Mouse (Mus musculus) heart, postnatal 25 days (tissue): ENCODE data around the gene Bloc1s1. TPM values are rescaled to one million over a fixed set of nuclear protein-coding genes. Genes with fewer than 3 reads are reported as not detected.

Experiments
- DNase-seq: peaks from one replicate; pipeline ENCODE4 v3.0.0; 2022; ENCODE audit warnings: low spot score
- intact Hi-C: fragments of 180-260 bp; cut with DNase I; formaldehyde crosslinking; loops from one replicate; pipeline ENCODE4 v1.15.1; 2025
- total RNA-seq, 2 experiments: library from RNA; stranded (reverse); gene quantifications; 2 replicates each; pipeline ENCODE4 v1.2.3; 2021

Bloc1s1 gene
- total RNA-seq, result 100 to 1,000 TPM; 183 to 185 TPM

DNA sequence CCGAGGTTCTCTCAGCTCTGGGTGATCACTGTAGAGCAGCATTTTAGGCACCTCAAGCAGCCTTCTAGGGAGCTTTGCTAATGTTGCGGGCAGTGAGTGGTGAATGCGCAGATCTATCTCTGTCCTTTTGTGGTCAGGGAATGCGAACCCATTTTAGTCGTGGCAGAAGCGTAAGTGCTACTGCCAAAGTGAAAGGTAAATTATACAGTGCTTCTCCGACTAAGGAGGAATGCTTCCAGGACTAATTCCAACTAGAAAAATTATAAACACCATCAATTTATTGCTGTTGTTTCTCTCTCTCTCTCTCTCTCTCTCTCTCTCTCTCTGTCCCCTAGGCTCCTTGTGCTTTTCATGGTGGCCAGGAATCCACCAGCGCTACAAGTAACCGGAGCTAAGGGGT lies at the start of gene Bloc1s1:
TSS of gene Bloc1s1 (minus strand) at position 101 of the 400 bp plus-strand sequence.
- intact Hi-C loops, result loop anchor here (2.0 kb wide), 1 partner anchor 15 kb away; no protein-coding TSS in a partner anchor

DNA sequence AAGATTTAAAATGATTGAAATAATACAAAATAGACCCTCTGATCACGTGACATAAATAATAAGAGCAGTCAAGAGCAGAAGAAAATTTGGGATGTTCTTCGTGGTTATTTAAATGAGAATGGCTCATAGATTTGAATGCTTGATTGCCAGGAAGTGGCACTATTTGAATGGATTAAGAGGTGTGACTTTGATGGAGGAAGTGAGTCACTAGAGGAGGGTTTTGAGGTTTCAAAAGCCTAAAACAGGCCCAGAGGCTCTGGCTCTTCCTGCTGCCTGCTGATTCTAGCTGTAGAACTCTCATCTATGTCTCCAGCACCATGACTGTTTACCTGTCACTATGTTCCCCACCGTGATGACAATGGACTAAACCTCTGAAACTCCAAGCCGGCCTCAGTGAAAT lies 49.0 kb upstream of the Bloc1s1 start:
- intact Hi-C loops, result loop anchor here (10.0 kb wide), 1 partner anchor 128 kb away; no protein-coding TSS in a partner anchor
- no peak for DNase-seq

More for the DNA sequence above, at the start of gene Bloc1s1:
- DNase-seq, result no peak

DNA sequence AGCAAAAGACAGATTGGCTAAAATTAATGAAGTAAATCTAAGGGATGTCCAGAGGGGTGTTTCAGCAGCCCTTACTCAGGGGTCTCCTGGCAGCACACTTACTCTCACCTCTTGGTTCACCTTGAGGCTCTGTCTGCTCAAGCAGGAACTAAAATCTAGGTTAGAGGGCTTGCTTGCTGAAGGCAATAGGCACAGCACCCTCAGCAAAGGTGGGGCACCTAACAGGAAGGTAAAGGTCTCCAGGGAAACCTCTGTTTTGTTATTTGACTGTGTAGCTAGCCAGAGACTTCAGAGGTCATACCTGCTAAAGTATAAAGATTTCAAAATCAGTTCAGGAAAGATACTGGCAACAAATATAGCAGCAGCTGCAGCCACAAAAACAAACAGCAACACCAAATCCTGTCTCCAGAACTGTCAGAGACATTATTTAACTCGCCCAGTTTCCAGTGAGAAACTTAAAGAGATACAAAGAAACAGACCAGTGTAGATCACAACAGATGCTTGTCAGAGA lies 47.0 kb upstream of the Bloc1s1 start:
- intact Hi-C loops, result loop anchor here (10.0 kb wide), 1 partner anchor 126 kb away; no protein-coding TSS in a partner anchor
- DNase-seq, result no peak

DNA sequence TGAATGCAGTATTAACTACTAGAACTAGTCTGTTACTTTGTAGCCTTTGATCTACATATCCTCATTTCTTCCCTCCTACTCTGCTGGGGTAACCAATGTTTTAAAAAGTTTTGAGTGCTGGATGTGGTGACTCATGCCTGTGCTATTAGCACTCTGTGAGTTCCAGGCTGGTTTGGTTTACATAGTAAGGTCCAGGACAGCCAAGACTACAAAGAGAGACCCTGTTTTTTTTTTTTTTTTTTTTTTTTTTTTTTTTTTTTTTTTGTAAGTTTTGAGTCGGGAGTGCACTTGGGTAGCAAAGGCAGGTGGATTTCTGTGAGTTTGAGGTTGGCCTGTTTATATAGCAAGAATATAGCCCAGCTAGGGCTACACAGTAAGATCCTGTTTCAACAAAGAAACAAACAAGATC lies 44.5 kb upstream of the Bloc1s1 start:
- no peak for DNase-seq
- intact Hi-C loops, result no loop called here

DNA sequence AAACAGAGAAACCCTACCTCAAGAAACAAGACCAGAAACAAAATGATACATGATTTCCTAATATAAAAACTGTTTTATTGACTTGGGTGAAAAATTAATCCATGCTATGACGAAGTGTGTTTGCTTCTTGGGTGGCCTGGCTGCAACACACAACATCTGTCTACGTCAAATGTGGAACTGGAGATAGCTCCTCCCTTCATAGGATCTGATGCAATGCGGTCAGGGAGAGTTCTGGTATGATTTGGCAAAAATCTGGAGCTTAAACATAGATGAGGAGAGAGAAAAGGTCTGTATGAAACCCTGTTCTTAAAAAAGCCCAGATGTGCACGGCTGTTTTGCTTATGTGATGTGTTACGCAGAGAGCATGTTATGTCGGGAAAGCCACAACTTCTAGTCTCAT lies 42.0 kb upstream of the Bloc1s1 start:
- intact Hi-C loops, result no loop called here
- DNase-seq, result no peak

DNA sequence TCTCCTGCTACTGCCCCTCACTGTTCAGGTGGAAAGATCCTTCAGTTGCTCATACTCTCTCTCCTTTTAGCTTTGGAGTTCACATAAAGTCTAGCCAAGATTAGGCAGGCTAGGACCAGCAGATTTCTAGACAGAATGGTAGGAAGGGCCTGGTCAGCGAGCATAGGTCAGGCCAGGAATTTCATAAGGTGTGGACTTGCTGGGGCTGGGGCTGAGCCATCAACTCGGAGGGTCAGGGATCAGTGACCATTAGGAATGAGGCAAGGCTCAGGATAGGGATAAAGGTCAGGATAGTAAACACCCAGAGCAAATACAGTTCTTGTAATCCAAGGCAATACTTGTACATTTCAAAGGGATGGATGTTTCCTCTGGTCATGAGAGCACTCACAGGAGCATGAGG lies 41.1 kb upstream of the Bloc1s1 start:
- DNase-seq, result no peak
- intact Hi-C loops, result no loop called here

DNA sequence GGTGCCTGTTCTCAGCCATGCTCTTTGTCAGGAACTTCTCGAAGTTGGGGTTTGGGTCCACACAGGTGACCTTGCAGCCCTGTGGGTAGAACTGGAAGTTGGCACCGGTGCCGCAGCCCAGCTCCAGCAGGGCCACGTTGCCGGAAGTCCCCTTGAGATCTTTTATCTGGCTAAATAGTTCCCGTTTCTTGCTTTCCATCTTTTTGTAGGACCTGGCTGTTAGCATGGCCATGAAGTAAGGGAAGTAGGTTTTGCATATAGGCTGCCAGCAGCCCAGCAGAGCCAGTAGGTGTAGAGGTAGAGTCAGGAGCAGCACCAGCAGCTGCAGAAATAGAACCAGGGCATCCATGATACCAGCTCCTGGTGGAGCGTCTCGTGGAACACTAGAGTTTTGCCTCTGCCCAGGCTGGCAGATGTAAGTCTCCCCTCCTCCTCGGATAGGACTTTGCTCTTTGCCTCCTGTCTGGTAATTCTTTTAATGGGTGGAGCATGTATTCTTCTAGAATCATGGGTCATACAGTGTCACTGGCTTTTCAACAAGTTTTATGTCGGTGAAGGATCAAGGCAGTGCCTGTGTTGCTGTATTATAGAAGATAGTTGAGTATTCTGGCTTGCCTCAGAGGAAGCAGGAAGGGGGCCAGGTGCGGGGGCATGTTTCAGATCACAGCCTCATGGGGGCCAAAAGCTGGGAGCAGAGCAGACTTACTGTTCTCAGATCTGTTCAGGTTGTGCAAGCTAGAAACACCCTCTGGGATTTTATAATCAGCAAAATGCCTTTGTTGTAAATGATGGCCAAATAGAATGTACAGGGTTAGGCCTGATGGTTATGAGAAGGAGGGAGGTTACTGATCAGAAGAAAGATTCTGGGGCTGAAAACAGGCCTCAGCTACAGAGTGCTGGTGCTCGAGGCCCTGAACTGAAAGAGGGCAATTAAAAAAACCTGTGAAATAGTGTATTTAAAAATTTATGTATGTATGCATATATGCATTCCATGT lies 37.1 kb upstream of the Bloc1s1 start, which contains the start of gene Mettl7b:
TSS of gene Mettl7b (minus strand) at position 399 of the 995 bp plus-strand sequence.
- intact Hi-C loops, result no loop called here
- no peak for DNase-seq

DNA sequence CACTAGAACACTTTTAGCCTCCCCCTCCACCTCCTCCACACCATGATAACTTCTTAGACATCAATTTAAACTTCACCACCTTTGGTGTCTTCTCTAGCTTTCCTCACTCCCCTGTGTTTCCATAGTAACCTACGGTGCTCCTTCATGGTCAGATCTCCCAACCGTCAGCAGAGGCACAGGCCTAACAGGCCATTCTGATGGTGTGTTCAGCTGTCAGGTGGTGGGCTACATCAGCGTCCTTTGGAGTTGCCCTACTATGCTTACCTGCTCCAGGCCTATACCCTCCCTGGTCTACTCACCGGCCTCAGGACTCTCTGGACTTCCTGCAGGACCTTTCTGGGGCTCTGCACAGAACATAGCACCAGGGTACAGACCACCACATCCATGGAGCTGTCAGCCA lies 36.3 kb upstream of the Bloc1s1 start:
- DNase-seq, result no peak
- intact Hi-C loops, result no loop called here

DNA sequence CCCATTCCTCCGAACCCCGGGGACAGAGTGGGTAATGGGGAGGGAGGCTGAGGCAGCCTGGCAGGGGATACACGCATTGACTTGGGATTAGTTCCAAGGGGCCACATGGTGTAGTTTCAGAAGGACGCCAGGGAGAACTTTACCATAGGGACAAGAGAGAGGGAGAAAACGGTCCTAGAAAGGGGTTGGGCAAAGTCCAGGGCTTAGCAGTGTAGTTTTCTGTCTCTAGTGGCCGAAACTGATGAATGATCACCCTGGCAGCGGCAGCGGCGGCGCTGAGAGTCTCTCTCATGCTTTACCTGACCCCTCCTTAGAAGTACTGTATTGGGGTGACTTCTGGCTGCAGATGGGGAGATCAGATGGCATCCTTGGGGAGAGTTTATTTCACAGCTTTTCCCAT lies 34.5 kb upstream of the Bloc1s1 start:
- DNase-seq, result no peak
- intact Hi-C loops, result no loop called here

DNA sequence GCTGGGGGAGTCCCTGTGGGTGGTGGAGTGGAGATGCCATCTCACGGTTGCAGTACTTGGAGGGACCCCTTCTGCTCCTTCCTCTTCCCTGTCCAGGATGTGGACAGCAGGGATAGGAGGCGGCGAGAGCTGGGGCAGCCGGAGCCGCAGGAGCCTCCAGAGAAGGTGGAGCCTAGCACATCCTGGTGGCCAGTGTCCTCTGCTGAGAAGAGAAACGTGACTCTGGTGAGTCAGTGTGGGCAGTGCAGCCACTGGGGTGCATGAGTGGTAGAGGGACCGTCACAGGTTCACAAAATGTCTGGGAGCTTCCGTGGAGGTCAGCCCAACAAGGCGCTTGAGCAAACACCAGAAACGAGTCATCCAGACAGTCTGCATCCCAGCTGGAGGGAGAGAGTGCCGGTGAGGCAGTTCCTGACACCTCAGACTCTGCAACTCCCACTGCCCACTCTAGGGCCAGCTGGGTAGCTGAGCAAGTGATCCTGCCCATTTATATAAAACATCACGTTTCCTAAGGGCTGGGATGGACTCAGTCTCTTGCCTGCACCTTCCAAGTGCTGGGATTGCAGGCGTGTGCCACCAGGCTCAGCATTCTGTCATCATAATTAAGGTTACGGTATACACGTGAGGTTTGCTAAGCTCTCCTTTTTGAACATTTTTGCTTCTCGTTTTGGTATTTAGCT lies 26.5 kb upstream of the Bloc1s1 start:
- no peak for DNase-seq
- intact Hi-C loops, result no loop called here

DNA sequence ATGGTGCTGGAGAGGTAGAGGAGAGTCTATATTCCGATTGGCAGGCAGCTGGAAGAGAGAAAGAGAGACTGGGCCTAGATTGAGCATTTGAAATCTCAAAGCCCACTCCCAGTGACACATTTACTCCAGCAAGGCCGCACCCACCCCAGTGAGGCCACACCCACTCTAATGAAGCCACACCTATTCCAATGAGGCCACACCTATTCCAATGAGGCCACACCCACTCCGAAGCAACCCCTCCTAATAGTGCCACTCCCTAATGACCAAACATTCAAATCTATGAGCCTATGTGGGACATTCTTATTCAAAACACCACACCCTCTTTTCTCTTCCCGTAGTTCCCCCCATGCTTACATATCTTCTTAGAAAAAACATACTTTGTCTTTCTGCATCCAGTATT lies 23.7 kb upstream of the Bloc1s1 start:
- no peak for DNase-seq

DNA sequence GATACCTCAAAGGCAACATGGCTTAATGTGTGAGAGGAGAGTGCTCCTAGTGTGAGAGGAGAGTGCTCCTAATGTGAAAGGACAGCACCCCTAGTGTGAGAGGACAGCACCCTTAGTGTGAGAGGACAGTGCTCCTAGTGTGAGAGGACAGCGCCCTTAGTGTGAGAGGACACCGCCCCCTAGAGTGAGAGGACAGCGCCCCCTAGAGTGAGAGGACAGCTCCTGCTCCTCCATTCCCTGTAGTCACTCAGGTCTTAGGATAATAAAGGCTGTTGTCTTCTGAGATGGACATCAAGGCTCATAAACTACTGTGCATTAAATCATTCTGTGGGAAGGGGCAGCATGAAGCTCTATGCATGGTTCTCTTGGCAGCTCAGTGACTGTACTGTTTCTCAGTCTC lies 21.8 kb upstream of the Bloc1s1 start:
- DNase-seq, result no peak

More for the DNA sequence above, 23.7 kb upstream of the Bloc1s1 start:
- intact Hi-C loops, result loop anchor here (5.0 kb wide), 1 partner anchor 35 kb away; no protein-coding TSS in a partner anchor

DNA sequence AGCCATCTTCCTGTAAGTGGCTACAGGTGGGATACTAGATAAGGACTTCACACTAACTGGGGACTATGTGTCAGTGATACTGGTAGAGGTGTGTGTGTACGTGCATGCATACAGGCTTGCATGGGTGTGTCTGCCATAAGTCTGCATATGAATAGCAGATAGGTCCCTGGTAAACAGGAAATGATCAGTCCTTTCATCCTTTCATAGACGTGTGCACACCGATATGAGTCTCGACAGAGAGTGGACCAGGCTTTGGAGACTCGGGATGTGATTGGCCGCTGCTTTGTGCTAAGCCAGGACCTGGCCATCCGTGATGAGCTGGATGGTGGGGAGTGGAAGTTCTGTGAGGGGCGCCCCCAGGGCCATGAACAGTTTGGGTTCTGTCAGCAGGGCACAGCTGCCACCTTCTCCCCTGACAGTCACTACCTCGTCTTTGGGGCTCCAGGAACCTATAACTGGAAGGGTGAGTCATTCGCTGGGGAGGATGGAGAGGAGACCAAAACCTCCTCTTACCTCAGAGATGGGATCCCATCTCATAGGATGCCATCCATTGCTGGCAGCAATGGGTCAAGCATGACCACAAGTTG lies 16.7 kb upstream of the Bloc1s1 start:
- DNase-seq, result no peak
- intact Hi-C loops, result no loop called here

More for the DNA sequence above, 21.8 kb upstream of the Bloc1s1 start:
- intact Hi-C loops, result loop anchor here (5.0 kb wide), 1 partner anchor 33 kb away; no protein-coding TSS in a partner anchor

DNA sequence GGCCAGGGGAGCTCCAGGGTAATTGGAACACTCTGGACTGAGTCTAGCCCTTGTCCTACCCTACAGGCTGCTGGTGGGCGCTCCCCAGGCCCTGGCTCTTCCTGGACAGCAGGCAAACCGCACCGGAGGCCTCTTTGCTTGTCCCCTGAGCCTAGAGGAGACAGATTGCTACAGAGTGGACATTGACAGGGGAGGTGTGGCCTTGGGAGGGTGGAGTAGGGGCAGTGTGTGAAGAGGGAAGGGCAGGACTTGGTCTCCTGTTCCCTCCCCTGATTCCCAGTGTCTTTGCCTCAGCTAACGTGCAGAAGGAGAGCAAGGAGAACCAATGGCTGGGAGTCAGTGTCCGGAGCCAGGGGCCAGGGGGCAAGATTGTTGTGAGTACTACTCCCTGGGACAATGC lies 15.1 kb upstream of the Bloc1s1 start:
- DNase-seq, result no peak
- intact Hi-C loops, result loop anchor here (2.0 kb wide), 1 partner anchor 16 kb away; the partner anchor contains the start of gene Rdh5

DNA sequence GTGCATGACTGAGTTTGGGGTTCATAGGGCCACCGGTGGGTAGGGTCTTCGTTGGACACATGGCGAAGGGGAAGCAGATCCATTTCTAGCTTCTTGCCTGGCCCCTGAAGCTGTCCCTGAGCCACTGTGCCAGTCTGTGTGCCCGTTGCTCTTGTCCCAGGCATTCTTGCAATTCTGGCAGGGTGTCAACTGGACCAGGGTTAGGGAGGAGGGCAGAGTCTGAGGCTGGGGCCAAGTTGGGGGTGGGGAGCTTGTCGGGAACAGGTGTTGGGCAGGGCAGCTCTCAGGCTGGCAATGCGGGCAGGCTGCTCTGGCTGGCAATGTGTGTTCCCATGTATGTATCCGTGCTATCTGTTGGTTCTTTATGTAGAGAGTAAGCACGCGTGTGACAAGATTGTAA lies 14.6 kb upstream of the Bloc1s1 start:
- peak; percentile 51 for DNase-seq
- intact Hi-C loops, result loop anchor here (2.0 kb wide), 1 partner anchor 16 kb away; the partner anchor contains the start of gene Rdh5

DNA sequence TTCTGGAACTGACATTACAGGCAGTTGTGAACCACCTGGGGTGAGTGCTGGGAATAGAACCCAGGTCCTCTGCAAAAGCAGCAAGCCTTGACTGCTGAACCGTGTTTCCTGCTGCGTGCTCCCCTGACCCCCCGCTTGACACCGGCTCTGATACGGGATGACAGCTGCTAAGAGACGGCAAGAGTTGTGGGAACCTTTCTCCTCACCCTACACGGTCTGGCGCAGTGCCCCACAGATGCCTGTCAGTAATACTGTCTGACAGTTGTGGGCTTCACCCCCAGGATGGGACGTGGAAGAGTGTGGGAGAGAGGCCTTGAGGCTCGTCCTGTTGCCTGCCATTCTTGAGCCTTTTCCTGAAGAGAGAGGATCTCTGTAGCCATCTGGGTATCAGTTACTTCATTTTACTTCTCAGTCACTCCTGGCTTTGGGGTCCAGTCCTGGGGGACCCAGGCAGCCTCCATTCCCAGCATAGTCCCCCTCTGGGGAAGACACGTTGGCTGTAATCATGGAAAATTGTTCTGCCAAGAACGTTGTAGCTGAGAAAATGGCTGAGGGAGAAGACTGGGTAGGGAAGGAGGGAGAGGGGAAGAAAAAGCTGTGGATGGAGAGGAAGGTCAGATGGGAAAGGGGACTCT lies 14.0 kb upstream of the Bloc1s1 start:
- DNase-seq, result no peak
- intact Hi-C loops, result loop anchor here (2.0 kb wide), 1 partner anchor 15 kb away; the partner anchor contains the start of gene Rdh5

DNA sequence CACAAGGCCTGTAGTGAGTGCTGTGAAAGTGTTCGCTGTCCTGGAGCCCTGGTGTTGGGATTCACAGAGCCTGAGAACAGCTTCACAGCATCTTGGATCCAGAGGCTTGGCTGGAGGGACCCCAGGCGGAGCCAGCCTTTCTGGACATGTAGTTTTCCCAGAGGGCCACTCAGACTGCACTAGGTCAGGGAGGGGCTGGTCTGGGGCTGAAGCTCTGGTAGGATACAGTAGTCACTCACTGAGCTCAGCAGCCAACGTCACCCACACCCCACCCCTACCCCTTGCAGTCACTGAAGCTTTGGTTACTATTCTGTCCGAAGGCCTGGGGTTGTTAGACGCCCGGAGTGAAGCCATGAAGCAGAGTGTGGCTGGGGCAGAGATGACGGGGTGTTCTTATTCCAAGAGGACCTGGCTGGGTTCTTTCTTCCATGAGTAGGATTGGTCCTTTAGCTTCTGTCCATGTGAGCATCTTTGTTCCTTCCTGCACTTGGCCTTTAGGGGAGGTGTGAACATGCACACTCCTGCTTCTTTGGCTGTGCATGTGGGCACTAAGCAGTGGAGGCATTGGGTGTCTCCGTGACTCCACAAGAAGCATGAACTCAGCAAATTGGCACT lies 12.1 kb upstream of the Bloc1s1 start:
- peak; percentile 48 for DNase-seq
- intact Hi-C loops, result no loop called here

DNA sequence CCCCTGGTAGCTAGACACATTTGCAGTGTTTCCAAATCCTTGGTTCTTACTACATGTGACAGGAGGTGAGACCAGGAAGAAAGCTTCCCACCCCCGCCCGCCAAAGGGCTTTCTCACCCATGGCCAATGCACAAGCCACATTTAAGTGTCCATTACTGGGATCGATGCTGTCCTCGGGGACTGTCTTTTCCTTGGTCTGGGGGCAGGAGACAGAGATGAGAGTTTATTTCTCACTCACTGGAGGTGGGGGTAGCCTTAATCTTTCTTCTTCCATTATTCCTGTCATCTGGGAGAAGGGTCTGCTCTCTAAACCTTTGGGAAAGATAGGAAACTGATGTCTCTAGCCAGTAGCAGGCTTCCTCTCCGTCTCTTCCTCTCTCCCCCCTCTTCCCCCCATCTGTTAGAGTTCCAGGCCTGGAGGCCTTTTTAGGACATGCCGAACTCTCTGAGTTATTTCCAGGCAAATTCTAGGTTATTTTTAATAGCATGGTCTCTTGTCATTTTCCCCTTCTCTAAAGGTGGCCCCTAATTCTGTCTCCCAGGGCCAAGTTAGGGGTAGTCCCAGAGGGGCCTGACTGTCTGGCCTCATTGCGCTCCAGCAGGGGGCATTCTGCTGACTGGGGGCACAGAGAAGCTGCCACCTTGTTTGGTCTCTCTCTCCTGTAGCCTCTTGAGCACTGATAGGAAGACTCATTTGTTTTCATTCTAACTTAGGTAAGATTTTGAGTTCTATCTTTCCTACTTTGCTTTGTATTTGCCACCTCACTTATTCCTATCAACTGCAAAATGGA lies 11.4 kb upstream of the Bloc1s1 start:
- intact Hi-C loops, result loop anchor here (5.0 kb wide), 1 partner anchor 1908 kb away; no protein-coding TSS in a partner anchor
- DNase-seq, result no peak
